Mouse (Mus musculus) left cerebral cortex, adult 11 months (tissue): ENCODE measurements at regions not wholly inside any gene's neighbourhood (a gene's known extent, or its start where the extent isn't known, plus 50 kb on each side); places are given as distances from the start of the nearest gene placed in this dataset.
"Not testable (repeated sequence)": the region's sequence is repeated elsewhere in the genome, so short reads cannot be mapped to it uniquely, and the experiment has no call there.

ENCODE experiments used
- DNase-seq: peaks from one replicate; pipeline ENCODE4 v3.0.0; 2022; ENCODE audit warnings: low spot score

DNA sequence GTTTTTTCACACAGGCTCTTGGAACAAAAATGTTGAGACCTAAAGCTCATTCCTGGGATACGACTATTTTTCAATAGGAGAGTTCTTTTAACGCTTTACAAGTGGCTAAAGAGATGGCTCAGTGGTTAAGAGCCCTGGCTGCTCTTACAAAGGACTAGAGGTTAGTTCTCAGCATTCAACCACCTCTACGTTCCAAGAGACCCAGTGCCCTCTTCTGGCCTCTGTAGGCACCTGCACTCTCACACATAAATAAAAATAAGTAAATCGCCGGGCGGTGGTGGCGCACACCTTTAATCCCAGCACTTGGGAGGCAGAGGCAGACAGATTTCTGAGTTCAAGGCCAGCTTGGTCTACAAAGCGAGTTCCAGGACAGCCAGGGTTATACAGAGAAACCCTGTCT lies 70.5 kb upstream of the Rad23b start:
- not testable (repeated sequence) for DNase-seq

DNA sequence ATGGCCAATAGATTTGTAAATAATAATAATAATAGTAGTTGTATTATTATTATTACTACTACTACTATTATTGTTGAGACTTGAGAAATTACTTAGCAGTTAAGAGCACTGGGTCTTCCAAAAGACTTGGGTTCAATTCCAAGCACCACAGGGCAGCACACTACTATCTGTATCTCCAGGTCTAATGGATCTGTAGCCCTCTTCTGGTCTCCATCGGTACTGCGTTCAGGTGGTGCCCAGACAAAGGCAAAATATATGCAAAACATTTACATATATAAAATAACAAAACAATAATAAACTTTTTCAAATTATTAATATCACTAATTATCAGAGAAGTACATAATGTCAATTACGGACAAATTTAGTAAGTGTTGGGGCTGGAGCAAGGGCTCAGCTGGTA lies 69.1 kb upstream of the Rad23b start:
- no peak for DNase-seq

DNA sequence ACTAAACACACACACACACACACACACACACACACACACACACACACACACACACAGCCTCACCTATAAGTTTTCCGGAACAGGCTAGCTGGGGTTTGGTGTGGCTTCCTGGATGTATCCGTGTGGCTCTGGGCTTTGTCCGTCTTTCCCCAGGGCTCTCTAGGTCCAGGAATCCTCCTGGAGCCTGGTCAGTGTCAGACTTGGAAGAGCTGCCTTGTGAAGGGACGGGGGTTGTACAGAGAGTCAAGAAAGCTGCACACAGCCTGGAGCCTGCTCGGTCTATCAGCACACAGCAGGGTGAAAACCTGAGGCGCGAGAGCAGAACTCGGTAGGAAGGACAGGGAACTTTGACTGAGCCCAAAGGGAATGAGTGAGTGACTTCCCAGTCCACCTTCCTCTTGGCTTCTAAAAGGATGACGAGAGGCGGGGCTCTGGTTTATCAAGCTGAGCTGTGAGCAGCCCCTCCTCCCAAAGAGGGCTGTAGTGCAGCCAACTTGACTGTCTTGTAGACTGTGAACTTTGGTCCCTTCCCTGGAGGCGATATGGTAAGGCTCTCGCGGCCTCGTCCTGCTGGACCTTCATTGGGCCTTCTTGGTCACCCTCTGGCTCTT lies 68.3 kb upstream of the Rad23b start:
- DNase-seq: no peak

DNA sequence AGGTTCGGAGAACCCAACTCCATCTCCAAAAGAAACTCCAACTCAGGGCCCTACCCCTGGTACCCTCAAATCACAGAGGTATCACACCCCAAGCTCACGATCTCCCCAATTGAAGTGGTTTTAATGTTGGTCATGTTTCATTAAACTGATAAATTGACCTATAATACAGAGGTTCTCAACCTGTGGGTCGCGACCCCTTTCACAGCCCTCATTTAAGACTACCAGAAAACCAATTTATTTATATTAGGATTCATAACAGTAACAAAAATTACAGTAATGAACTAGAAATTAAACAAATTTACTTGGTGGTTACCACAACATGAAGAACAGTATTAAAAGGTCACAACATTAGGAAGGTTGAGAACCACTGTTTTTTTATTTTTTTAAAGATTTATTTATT lies 67.4 kb upstream of the Rad23b start:
- no peak for DNase-seq

DNA sequence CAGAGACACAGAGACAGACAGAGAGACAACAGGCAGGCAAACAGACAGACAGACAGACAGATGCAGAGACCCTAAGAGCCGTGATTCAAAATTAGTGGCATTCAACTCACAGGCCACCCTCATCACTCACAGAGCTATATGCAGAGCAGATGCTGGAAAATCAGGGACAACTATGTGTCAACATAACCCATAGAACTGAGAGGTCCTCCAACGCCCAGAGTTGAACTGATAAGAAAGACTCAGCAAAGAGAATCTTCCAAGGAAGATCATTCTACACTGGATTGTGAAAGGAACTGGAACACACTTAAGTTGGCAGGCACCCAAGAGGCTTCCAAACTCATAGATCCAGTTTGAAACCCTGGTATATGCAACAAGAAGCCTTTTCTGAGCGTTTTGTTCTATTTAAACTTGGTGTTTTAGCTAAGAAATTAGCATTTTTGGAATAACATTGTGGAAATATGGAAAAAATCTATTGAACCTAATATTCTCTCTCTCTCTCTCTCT lies 65.1 kb upstream of the Rad23b start:
- no peak for DNase-seq

DNA sequence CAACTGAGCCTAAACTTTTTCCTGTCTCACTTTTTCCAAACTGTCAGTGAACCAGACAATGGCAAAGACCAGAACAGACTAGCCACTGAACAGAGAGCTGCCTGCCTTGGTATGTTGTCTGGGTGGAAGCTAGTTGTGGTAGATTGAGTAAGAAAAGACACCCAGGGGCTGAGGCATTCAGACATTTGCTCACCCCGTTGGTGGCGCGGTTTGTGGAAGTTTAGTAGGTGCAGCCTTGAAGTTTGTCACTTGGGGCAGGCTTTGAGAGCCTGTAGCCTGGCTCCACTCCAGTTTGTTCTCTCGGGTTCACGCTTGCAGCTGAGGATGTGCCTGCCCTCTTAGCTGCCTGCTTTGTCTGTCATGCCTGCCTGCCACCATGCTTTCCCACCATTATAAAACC lies 64.2 kb upstream of the Rad23b start:
- DNase-seq: no peak

DNA sequence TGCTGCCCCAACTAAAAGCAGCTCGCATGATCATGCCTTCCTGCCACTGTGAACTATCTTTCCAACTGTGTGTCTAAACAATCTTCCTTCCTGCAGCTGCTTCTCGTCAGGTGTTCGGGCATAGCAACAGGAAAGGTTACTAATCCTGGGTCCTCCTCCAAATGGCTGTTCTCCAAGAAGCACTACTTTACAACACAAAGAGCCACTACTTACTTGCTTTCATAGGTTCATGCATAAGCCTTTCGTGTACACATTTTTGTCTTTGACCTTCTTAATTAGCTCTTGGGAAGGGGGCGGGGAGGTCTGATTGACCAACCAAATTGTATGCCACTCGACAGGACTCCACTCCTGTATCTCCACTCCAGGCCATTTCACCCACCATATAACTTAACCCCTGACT lies 61.4 kb upstream of the Rad23b start:
- no peak for DNase-seq

DNA sequence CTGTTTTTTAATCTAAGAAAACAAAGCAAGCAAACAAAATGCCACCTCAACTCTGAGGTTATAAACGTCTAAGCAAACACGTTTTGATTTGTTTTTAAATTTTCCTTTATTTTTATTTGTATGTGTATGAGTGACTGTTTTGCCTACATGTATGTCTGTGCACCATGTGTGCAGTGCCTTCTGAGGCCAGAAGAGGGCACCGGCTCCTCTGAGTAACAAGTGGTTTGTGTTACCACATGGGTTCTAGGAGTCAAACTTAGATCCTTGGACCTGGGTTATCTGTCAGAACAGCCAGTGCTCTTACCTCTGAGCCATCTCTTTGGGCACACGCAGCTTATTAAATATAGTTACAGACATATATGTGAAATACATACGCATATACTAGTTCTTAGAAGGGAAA lies 57.6 kb upstream of the Rad23b start:
- no peak for DNase-seq

DNA sequence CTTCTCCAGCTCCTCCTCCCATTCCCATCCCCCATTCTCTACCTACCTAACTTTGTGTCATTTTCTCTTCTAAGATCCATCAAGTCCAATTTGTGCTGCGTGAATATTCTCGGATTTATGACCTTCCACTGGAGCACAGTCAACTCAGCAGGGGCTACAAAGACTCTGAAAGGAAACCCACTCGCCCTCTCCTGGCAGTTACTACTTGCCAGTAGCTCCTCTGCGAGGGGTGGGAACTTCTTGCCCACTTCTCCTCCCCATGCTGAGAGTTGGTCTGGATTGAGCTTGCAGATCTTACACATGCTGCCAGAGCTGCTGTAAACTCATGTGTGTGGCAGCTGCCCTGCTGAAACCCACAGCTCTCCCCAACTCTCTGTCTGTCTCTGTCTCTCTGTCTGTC lies 57.1 kb upstream of the Rad23b start:
- no peak for DNase-seq

DNA sequence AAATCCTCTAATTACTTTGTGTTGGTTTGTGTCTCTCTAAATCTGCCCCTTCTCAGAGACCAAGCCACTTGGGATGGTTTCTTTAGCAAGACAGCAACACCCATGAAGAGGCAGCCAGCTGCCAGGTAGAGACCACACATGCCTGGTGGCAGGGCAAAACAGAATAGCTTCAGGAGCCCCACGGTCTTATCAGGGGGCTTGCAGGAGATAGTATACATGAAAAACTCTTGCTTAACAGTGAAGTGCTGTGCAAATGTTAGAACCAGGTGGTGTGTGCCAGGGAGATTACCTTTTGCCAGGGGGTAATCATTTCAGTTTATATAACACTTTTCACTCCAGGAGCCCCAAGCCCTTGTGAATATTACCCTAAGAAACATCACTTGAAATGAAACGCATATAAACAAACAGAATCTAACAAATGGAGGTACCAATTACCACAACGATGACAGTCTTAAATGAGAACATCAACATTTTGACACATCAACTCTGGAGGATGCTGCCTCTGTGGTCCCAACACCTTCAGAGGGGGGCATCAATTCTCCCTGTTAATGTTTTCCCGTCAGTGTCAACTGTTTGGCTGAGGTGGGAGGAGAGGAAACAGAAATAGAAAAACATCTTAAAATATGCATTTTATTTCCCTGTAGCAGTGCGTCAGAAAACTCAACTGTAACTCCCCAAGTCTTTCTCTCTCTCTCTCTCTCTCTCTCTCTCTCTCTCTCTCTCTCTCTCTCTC lies 56.3 kb upstream of the Rad23b start:
- DNase-seq: no peak

DNA sequence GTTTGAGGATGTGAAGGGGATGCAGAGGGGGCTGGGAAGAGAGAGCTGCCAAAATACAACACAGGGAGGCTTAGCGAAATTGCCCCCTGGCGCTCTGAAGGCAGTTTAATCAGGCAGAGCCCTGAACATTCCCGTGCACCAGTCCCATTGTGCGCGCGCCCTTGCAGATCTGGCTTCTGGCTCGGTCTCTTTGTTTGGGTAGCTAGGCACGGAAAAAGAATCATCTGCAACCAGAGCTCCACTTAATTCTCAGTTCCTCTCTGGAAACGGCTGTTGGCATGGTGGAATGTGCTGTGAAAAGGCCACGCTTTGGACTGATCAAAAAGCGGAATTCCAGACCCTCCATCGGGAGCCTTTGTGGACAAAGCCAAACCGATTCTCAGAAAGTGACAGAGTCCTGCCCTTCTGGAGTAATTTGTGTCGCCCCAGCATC lies 55.6 kb upstream of the Rad23b start:
- no peak for DNase-seq

DNA sequence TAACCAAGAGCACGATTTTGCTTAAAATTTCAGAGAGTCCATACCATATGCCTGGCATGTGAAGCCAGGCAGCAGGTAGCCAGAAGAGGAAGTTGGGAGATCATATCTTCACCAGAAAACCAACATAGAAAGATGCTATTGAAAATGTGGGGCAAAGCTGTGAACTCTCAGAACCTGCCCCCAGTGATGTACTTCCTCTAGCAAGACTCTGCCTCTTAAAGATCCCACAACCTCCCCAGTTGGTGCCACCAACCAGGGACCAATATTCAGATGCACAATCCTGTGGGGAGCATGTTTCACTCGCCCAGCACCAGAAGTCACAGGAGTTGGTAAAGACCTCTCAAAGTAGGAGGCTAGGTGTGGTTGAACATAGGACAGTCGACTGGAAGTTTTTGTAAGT lies 52.0 kb upstream of the Rad23b start:
- DNase-seq: no peak
